Mouse (Mus musculus): ENCODE data around the gene St7. TPM values are rescaled to one million over a fixed set of nuclear protein-coding genes. Genes with fewer than 3 reads are reported as not detected.

Gene St7
- total RNA-seq, 2 experiments from 2014 or later = 35.1 to 42.4 TPM

GRCm38 (mm10) chr6:17922967-17923366 lies 230.2 kb downstream of the St7 start:
- no peak for TF ChIP-seq CTCF (IDR thresholded peaks at IDR 0.05)
- no peak for DNase-seq (ENCODE audit: extremely low spot score in 1 of 2, low spot score in 2 of 2)
- intact Hi-C loops (cut with DNase I) = loop anchor here (5.0 kb wide), 2 partner anchors 109 to 154 kb away; partner anchors contain the start of gene Wnt2
- H3K27ac ChIP-seq = no peak overlapping the region; the same call in 1 of the 2 replicates
- no peak overlapping the region for H3K4me3 ChIP-seq

- Histone ChIP-seq H3K4me3 (no peak overlapping the region), H3K27ac (peak overlapping the region; percentile 80)
- DNase-seq (ENCODE audit: extremely low spot score in 1 of 2, low spot score in 2 of 2) = no peak
- intact Hi-C loops (cut with DNase I) = loop anchor here (5.0 kb wide), 2 partner anchors 109 to 154 kb away; partner anchors contain the start of gene Wnt2
- no peak for TF ChIP-seq CTCF (IDR thresholded peaks at IDR 0.05)
Measured at GRCm38 (mm10) chr6:17923370-17923769, 230.6 kb downstream of the St7 start.

- H3K27ac ChIP-seq = peak overlapping the region; percentile 80
- intact Hi-C loops (cut with DNase I) = loop anchor here (5.0 kb wide), 2 partner anchors 108 to 153 kb away; partner anchors contain the start of gene Wnt2
- TF ChIP-seq CTCF (IDR thresholded peaks at IDR 0.05) = no peak
- DNase-seq (ENCODE audit: extremely low spot score in 1 of 2, low spot score in 2 of 2) = no peak
- H3K4me3 ChIP-seq = no peak overlapping the region
Measured at GRCm38 (mm10) chr6:17923894-17924505, 231.3 kb downstream of the St7 start.

- intact Hi-C loops (cut with DNase I) = no loop called here
- TF ChIP-seq CTCF (IDR thresholded peaks at IDR 0.05) = peak; percentile 57
- no peak overlapping the region for H3K27ac ChIP-seq
- no peak overlapping the region for H3K4me3 ChIP-seq
- DNase-seq (ENCODE audit: extremely low spot score in 1 of 2, low spot score in 2 of 2) = no peak
Measured at GRCm38 (mm10) chr6:17925267-17925666, 232.5 kb downstream of the St7 start.

GRCm38 (mm10) chr6:17927746-17928145 lies 235.0 kb downstream of the St7 start:
- no peak for DNase-seq (ENCODE audit: extremely low spot score in 1 of 2, low spot score in 2 of 2)
- intact Hi-C loops (cut with DNase I) = no loop called here
- H3K4me3 ChIP-seq = no peak overlapping the region
- no peak for TF ChIP-seq CTCF (IDR thresholded peaks at IDR 0.05)
- H3K27ac ChIP-seq = no peak overlapping the region

GRCm38 (mm10) chr6:17931187-17931586 lies 238.5 kb downstream of the St7 start:
- no peak overlapping the region for H3K4me3 ChIP-seq
- TF ChIP-seq CTCF (IDR thresholded peaks at IDR 0.05) = no peak
- no peak for DNase-seq (ENCODE audit: extremely low spot score in 1 of 2, low spot score in 2 of 2)
- H3K27ac ChIP-seq = no peak overlapping the region
- intact Hi-C loops (cut with DNase I) = no loop called here

- H3K4me3 ChIP-seq = no peak overlapping the region
- DNase-seq (ENCODE audit: extremely low spot score in 1 of 2, low spot score in 2 of 2) = no peak
- TF ChIP-seq CTCF (IDR thresholded peaks at IDR 0.05) = no peak
Measured at GRCm38 (mm10) chr6:17931835-17932234, 239.1 kb downstream of the St7 start.

GRCm38 (mm10) chr6:17932806-17933205 lies 240.1 kb downstream of the St7 start:
- no peak overlapping the region for H3K4me3 ChIP-seq
- intact Hi-C loops (cut with DNase I) = no loop called here
- no peak for DNase-seq (ENCODE audit: extremely low spot score in 1 of 2, low spot score in 2 of 2)
- no peak overlapping the region for H3K27ac ChIP-seq
- TF ChIP-seq CTCF (IDR thresholded peaks at IDR 0.05) = no peak

More at GRCm38 (mm10) chr6:17931835-17932234, 239.1 kb downstream of the St7 start:
- intact Hi-C loops (cut with DNase I) = no loop called here
- H3K27ac ChIP-seq = no peak overlapping the region

- TF ChIP-seq CTCF (IDR thresholded peaks at IDR 0.05) = no peak
- Histone ChIP-seq H3K4me3 (no peak overlapping the region), H3K27ac (no peak overlapping the region)
- intact Hi-C loops (cut with DNase I) = no loop called here
- DNase-seq (ENCODE audit: extremely low spot score in 1 of 2, low spot score in 2 of 2) = peak in 1 of 2 experiments; percentile 16
Measured at GRCm38 (mm10) chr6:17938631-17939346, 246.1 kb downstream of the St7 start.

GRCm38 (mm10) chr6:17941916-17942315 lies 249.2 kb downstream of the St7 start:
- H3K27ac ChIP-seq = no peak overlapping the region
- no peak overlapping the region for H3K4me3 ChIP-seq
- no peak for DNase-seq (ENCODE audit: extremely low spot score in 1 of 2, low spot score in 2 of 2)
- no peak for TF ChIP-seq CTCF (IDR thresholded peaks at IDR 0.05)
- intact Hi-C loops (cut with DNase I) = no loop called here

- H3K27ac ChIP-seq = no peak overlapping the region
- no peak for DNase-seq (ENCODE audit: extremely low spot score in 1 of 2, low spot score in 2 of 2)
- intact Hi-C loops (cut with DNase I) = no loop called here
- no peak overlapping the region for H3K4me3 ChIP-seq
- no peak for TF ChIP-seq CTCF (IDR thresholded peaks at IDR 0.05)
Measured at GRCm38 (mm10) chr6:17942344-17942743, 249.6 kb downstream of the St7 start.

GRCm38 (mm10) chr6:17943877-17944617 lies 251.3 kb downstream of the St7 start:
- Histone ChIP-seq H3K4me3 (no peak overlapping the region), H3K27ac (no peak overlapping the region)
- no peak for TF ChIP-seq CTCF (IDR thresholded peaks at IDR 0.05)
- DNase-seq (ENCODE audit: extremely low spot score in 1 of 2, low spot score in 2 of 2) = no peak
- intact Hi-C loops (cut with DNase I) = no loop called here
